Mouse (Mus musculus) cerebellum, adult 2 months (tissue): ENCODE results near the gene Kcnip1.

Experiments
- CTCF ChIP-seq: fragments of 200-500 bp; IDR thresholded peaks from 2 replicates; pipeline ENCODE4 v1.5.1; 2011; ENCODE audit warnings: low read depth, mild to moderate bottlenecking, control low read depth, low read length, moderate library complexity, borderline replicate concordance; ENCODE audit not compliant: insufficient read depth
- POLR2A ChIP-seq: fragments of 200-500 bp; IDR thresholded peaks from 2 replicates; pipeline ENCODE4 v1.6.1; 2011; ENCODE audit warnings: low read length, control low read depth, borderline replicate concordance; ENCODE audit not compliant: insufficient read depth

- TF ChIP-seq CTCF (no peak), POLR2A (no peak)
These were observed 12.8 kb downstream of the Kcnip1 start for GRCm38 (mm10) chr11:33980146-33980545.
